Mouse (Mus musculus): ENCODE data around the gene Pla2g4e.

Gene Pla2g4e

DNA sequence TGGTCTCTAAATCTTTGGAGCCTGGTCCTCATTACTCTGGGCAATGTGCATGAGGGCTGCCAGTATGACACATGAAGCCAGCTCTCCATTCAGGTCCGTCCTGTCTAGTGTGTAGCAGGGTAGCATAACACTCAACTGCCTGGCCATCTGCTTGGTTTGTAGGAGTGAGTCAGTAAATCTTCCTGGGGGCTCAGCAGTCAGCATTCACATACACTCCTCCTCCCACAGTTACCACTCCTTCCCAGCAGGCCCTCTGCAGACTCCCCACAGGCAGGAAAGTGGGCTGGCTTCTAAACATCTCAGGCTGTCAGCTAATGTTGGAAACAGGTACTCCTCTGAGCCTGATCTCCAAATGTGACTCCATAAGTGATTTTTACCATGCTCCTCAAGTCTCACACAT lies 121.0 kb downstream of the Pla2g4e start:
- ATAC-seq (ENCODE audit: low TSS enrichment) = peak; percentile 84

DNA sequence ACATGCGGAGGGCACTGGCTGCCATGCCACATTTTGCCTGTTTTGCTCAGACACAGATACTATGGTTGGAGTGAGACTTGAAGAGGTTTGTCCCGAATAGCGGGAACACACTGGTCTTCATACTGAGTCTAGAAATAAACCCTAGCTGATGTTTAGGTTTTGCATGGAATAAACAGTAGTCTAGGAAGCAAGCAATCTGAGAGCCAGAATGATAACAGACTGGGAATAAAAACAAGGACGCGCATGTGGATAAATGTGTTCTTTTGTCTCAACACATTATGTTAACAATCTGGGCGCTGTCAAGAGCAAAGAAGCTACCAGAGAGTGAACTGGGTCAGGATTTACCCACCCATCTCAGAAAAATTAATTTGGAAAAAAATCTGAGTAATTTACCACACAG lies 122.2 kb downstream of the Pla2g4e start:
- ATAC-seq (ENCODE audit: low TSS enrichment) = no peak

DNA sequence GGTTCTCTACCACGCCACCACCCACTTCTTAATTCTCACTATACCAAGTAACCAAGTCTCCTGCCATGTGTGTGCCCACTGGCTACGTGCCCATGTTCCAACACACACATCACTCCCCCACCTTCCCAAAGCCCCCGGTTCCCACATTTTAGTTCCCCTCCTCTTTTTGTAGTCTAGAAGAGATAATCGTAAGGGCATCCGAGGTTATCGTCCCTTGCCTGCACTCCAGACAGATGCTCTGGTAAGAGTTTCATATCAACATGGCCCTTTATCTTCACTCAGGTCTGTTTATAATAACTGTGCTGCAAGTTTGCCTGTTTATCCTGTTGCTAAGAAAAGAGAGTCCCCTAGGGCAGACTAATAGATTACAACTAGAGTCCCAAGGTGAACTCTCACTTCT lies 127.8 kb downstream of the Pla2g4e start:
- no peak for ATAC-seq (ENCODE audit: low TSS enrichment)
